Mouse (Mus musculus) myocyte (in vitro differentiated cells): ENCODE measurements around the gene Syce3. TPM values are rescaled to one million over a fixed set of nuclear protein-coding genes. Genes with fewer than 3 reads are reported as not detected.

Source experiments
- H3K27me3 ChIP-seq: one replicate; pipeline ENCODE4 v1.6.1; 2011; ENCODE audit not compliant: control insufficient read depth, insufficient read depth, insufficient read length
- H3K36me3 ChIP-seq: one replicate; pipeline ENCODE4 v1.6.1; 2011; ENCODE audit not compliant: control insufficient read depth, insufficient read depth
- H3K4me2 ChIP-seq: one replicate; pipeline ENCODE4 v1.6.1; 2011; ENCODE audit warnings: low read depth, control low read depth
- H3K4me3 ChIP-seq: one replicate; pipeline ENCODE4 v1.5.1; 2011; ENCODE audit warnings: mild to moderate bottlenecking, control low read depth, moderate library complexity
- H3K79me2 ChIP-seq: one replicate; pipeline ENCODE4 v1.6.1; 2011; ENCODE audit not compliant: control insufficient read depth, insufficient read depth
- H3ac ChIP-seq: one replicate; pipeline ENCODE4 v1.6.1; 2011; ENCODE audit not compliant: control insufficient read depth, insufficient read length
- CEBPB ChIP-seq: IDR thresholded peaks from 2 replicates; pipeline ENCODE4 v1.6.1; 2011; ENCODE audit warnings: mild to moderate bottlenecking, moderate library complexity; ENCODE audit not compliant: poor library complexity, insufficient read depth, severe bottlenecking
- E2F4 ChIP-seq: IDR thresholded peaks from one replicate; pipeline ENCODE4 v1.6.1; 2011; ENCODE audit warnings: mild to moderate bottlenecking, control low read depth, moderate library complexity; ENCODE audit not compliant: insufficient read depth
- MAX ChIP-seq: IDR thresholded peaks from one replicate; pipeline ENCODE4 v1.6.1; 2011; ENCODE audit warnings: low read depth, mild to moderate bottlenecking, control low read depth
- MYOD1 ChIP-seq, 3 experiments: IDR thresholded peaks; one replicate each; pipeline ENCODE4 v1.6.1; 2011; ENCODE audit warnings: control low read depth in 2 of 3, low read depth in 2 of 3, mild to moderate bottlenecking in 2 of 3, moderate library complexity in 1 of 3; ENCODE audit not compliant: insufficient read length in 2 of 3, control insufficient read depth in 1 of 3
- MYOG ChIP-seq, 3 experiments: IDR thresholded peaks; one replicate each; pipeline ENCODE4 v1.6.1; 2011; ENCODE audit warnings: control low read depth in 2 of 3, low read depth in 2 of 3, mild to moderate bottlenecking in 2 of 3; ENCODE audit not compliant: insufficient read length in 2 of 3, control insufficient read depth in 1 of 3, insufficient read depth in 1 of 3
- POLR2A ChIP-seq: IDR thresholded peaks from one replicate; pipeline ENCODE4 v1.6.1; 2011; ENCODE audit warnings: low read depth, mild to moderate bottlenecking, control low read depth, moderate library complexity; ENCODE audit not compliant: insufficient read length
- POLR2AphosphoS2 ChIP-seq: IDR thresholded peaks from one replicate; pipeline ENCODE4 v1.6.1; 2011; ENCODE audit warnings: low read depth, control low read depth; ENCODE audit not compliant: insufficient read length
- REST ChIP-seq: IDR thresholded peaks from one replicate; pipeline ENCODE4 v1.6.1; 2011; ENCODE audit warnings: mild to moderate bottlenecking, control low read depth, moderate library complexity; ENCODE audit not compliant: insufficient read depth, insufficient read length
- SRF ChIP-seq: IDR thresholded peaks from one replicate; pipeline ENCODE4 v1.6.1; 2011; ENCODE audit warnings: low read depth; ENCODE audit not compliant: control insufficient read depth, insufficient read length
- TCF12 ChIP-seq: IDR thresholded peaks from one replicate; pipeline ENCODE4 v1.6.1; 2011; ENCODE audit warnings: mild to moderate bottlenecking, control low read depth; ENCODE audit not compliant: poor library complexity, insufficient read depth, severe bottlenecking
- TCF3 ChIP-seq: IDR thresholded peaks from one replicate; pipeline ENCODE4 v1.6.1; 2011; ENCODE audit warnings: low read depth, control low read depth; ENCODE audit not compliant: insufficient read length
- USF1 ChIP-seq: IDR thresholded peaks from one replicate; pipeline ENCODE4 v1.6.1; 2011; ENCODE audit warnings: low read depth, mild to moderate bottlenecking, control low read depth, moderate library complexity
- polyA plus RNA-seq: library from polyadenylated mRNA; unstranded; fragments of >200 nt; fragmentation: generic; extraction: Trizol; gene quantifications from one replicate; pipeline ENCODE4 v1.2.1, GENCODE M21; 2012; ENCODE audit warnings: missing spikeins

Gene Syce3
- polyA plus RNA-seq, 1 experiment = not detected

GRCm38 (mm10) chr15:89343325-89343724 is 67.0 kb downstream of the Syce3 start:
- TF ChIP-seq MAX = no peak
- no peak for TF ChIP-seq SRF
- no peak for TF ChIP-seq USF1
- TF ChIP-seq TCF12 = no peak
- TF ChIP-seq CEBPB = no peak
- TF ChIP-seq E2F4 = no peak
- TF ChIP-seq POLR2AphosphoS2 = no peak
- no peak for TF ChIP-seq MYOD1 (IDR thresholded peaks at IDR 0.05; ENCODE audit: control insufficient read depth in 1 of 3, insufficient read length in 2 of 3, low read depth in 2 of 3)
- TF ChIP-seq MYOG (IDR thresholded peaks at IDR 0.05; ENCODE audit: control insufficient read depth in 1 of 3, insufficient read depth in 1 of 3, insufficient read length in 2 of 3, low read depth in 2 of 3) = no peak
- TF ChIP-seq POLR2A = no peak
- TF ChIP-seq TCF3 = no peak
- H3K36me3 ChIP-seq = no peaks in the 10 kb centered on the region
- peaks cover 6% of the 10 kb centered on the region for H3K27me3 ChIP-seq
- no peak overlapping the region for H3K4me2 ChIP-seq
- no peaks in the 10 kb centered on the region for H3K79me2 ChIP-seq
- H3K4me3 ChIP-seq = no peak overlapping the region
- no peak overlapping the region for H3ac ChIP-seq

GRCm38 (mm10) chr15:89341678-89342077 is 68.6 kb downstream of the Syce3 start:
- Histone ChIP-seq H3K36me3 (no peaks in the 10 kb centered on the region), H3ac (no peak overlapping the region), H3K4me3 (no peak overlapping the region), H3K79me2 (no peaks in the 10 kb centered on the region), H3K4me2 (no peak overlapping the region), H3K27me3 (peaks cover 6% of the 10 kb centered on the region)
- no peak for TF ChIP-seq REST
- TF ChIP-seq MYOG (IDR thresholded peaks at IDR 0.05; ENCODE audit: control insufficient read depth in 1 of 3, insufficient read depth in 1 of 3, insufficient read length in 2 of 3, low read depth in 2 of 3) = no peak
- no peak for TF ChIP-seq MYOD1 (IDR thresholded peaks at IDR 0.05; ENCODE audit: control insufficient read depth in 1 of 3, insufficient read length in 2 of 3, low read depth in 2 of 3)
- TF ChIP-seq E2F4 = no peak

Other genes starting within 250 kb of the Syce3 start
- 278 TPM for gene Plxnb2, start 229.7 kb downstream of the Syce3 start, polyA plus RNA-seq
- 6.6 TPM for gene Dennd6b, start 214.0 kb downstream of the Syce3 start, polyA plus RNA-seq
- gene Ppp6r2, start 198.9 kb downstream of the Syce3 start, polyA plus RNA-seq = 43.6 TPM
- gene Sbf1, start 95.2 kb downstream of the Syce3 start, polyA plus RNA-seq = 222 TPM
- gene Adm2, start 87.8 kb downstream of the Syce3 start, polyA plus RNA-seq = 71.1 TPM
- gene Miox, start 76.1 kb downstream of the Syce3 start, polyA plus RNA-seq = 0.04 TPM
- 96.5 TPM for gene Lmf2, start 54.8 kb downstream of the Syce3 start, polyA plus RNA-seq
- gene Ncaph2, start 54.8 kb downstream of the Syce3 start, polyA plus RNA-seq = 182 TPM
- gene Sco2, start 36.7 kb downstream of the Syce3 start, polyA plus RNA-seq = 28.0 TPM
- 4.1 TPM for gene Tymp, start 33.5 kb downstream of the Syce3 start, polyA plus RNA-seq
- not detected for gene Odf3b, start 31.2 kb downstream of the Syce3 start, polyA plus RNA-seq
- gene Klhdc7b, start 25.6 kb downstream of the Syce3 start, polyA plus RNA-seq = not detected
- gene Cpt1b, start 15.4 kb upstream of the Syce3 start, polyA plus RNA-seq = 5.9 TPM
- gene C730034F03Rik, start 19.1 kb upstream of the Syce3 start, polyA plus RNA-seq = 0.80 TPM
- gene Gm44502, start 19.2 kb upstream of the Syce3 start, polyA plus RNA-seq = 0.11 TPM
- 35.6 TPM for gene Chkb, start 19.4 kb upstream of the Syce3 start, polyA plus RNA-seq
- 0.01 TPM for gene Mapk8ip2, start 43.4 kb upstream of the Syce3 start, polyA plus RNA-seq
- 33.2 TPM for gene Arsa, start 66.9 kb upstream of the Syce3 start, polyA plus RNA-seq
- 1.4 TPM for gene Shank3, start 89.1 kb upstream of the Syce3 start, polyA plus RNA-seq
- not detected for gene Acr, start 157.8 kb upstream of the Syce3 start, polyA plus RNA-seq
- gene Rabl2, start 181.4 kb upstream of the Syce3 start, polyA plus RNA-seq = 13.9 TPM